Mouse (Mus musculus) left cerebral cortex, postnatal 14 days (tissue): ENCODE results near the gene Lag3. TPM values are rescaled to one million over a fixed set of nuclear protein-coding genes. Genes with fewer than 3 reads are reported as not detected.

Experiments used
- total RNA-seq, 2 experiments: library from RNA; stranded (reverse); gene quantifications; 2 replicates each; pipeline ENCODE4 v1.2.3; 2021

The Lag3 gene
- total RNA-seq, 2 experiments from 2014 or later = 2.1 to 3.0 TPM

Other genes starting within 250 kb of the Lag3 start
- 10 to 100 TPM; 33.8 to 37.1 TPM for gene Lpcat3, start 248.7 kb downstream of the Lag3 start, total RNA-seq
- gene Emg1, start 199.5 kb downstream of the Lag3 start, total RNA-seq = 10 to 100 TPM; 45.6 to 45.9 TPM
- gene Phb2, start 199.4 kb downstream of the Lag3 start, total RNA-seq = 100 to 1,000 TPM; 133 to 144 TPM
- 1 to 10 TPM; 3.6 to 4.0 TPM for gene Ptpn6, start 173.0 kb downstream of the Lag3 start, total RNA-seq
- gene Grcc10, start 170.3 kb downstream of the Lag3 start, total RNA-seq = 100 to 1,000 TPM; 294 to 301 TPM
- gene Gm45234, start 155.7 kb downstream of the Lag3 start, total RNA-seq = not detected
- gene Atn1, start 155.2 kb downstream of the Lag3 start, total RNA-seq = 100 to 1,000 TPM; 147 to 166 TPM
- gene Eno2, start 142.0 kb downstream of the Lag3 start, total RNA-seq = 100 to 1,000 TPM; 719 to 758 TPM
- under 1 TPM; 0.47 to 0.81 TPM for gene Lrrc23, start 132.0 kb downstream of the Lag3 start, total RNA-seq
- 1 to 10 TPM; 2.9 to 5.3 TPM for gene Spsb2, start 103.0 kb downstream of the Lag3 start, total RNA-seq
- 100 to 1,000 TPM; 629 to 634 TPM for gene Tpi1, start 97.4 kb downstream of the Lag3 start, total RNA-seq
- 100 to 1,000 TPM; 178 to 184 TPM for gene Usp5, start 82.2 kb downstream of the Lag3 start, total RNA-seq
- 1 to 10 TPM; 1.6 to 1.7 TPM for gene Cdca3, start 82.2 kb downstream of the Lag3 start, total RNA-seq
- gene Gnb3, start 71.4 kb downstream of the Lag3 start, total RNA-seq = not detected
- gene P3h3, start 54.0 kb downstream of the Lag3 start, total RNA-seq = 10 to 100 TPM; 25.9 to 32.9 TPM
- 100 to 1,000 TPM; 220 to 231 TPM for gene Gpr162, start 47.7 kb downstream of the Lag3 start, total RNA-seq
- 1 to 10 TPM; 1.1 to 1.5 TPM for gene Cd4, start 23.5 kb downstream of the Lag3 start, total RNA-seq
- gene Ptms, start 8.4 kb upstream of the Lag3 start, total RNA-seq = 1,000 to 10,000 TPM; 1,161 to 1,212 TPM
- gene Mlf2, start 19.7 kb upstream of the Lag3 start, total RNA-seq = 100 to 1,000 TPM; 670 to 685 TPM
- gene Cops7a, start 53.8 kb upstream of the Lag3 start, total RNA-seq = 100 to 1,000 TPM; 140 to 142 TPM
- gene Pianp, start 85.0 kb upstream of the Lag3 start, total RNA-seq = 100 to 1,000 TPM; 130 to 142 TPM
- 10 to 100 TPM; 41.7 to 42.6 TPM for gene Zfp384, start 97.4 kb upstream of the Lag3 start, total RNA-seq
- gene Ing4, start 128.1 kb upstream of the Lag3 start, total RNA-seq = 10 to 100 TPM; 60.8 to 61.1 TPM
- 1 to 10 TPM; 5.7 to 9.0 TPM for gene Acrbp, start 138.0 kb upstream of the Lag3 start, total RNA-seq
- gene Lpar5, start 156.2 kb upstream of the Lag3 start, total RNA-seq = under 1 TPM; 0.40 to 0.66 TPM
- gene Chd4, start 184.3 kb upstream of the Lag3 start, total RNA-seq = 100 to 1,000 TPM; 157 TPM
- gene Nop2, start 220.2 kb upstream of the Lag3 start, total RNA-seq = 10 to 100 TPM; 28.8 to 32.3 TPM
- gene Iffo1, start 233.5 kb upstream of the Lag3 start, total RNA-seq = 10 to 100 TPM; 51.9 to 57.4 TPM